Mouse (Mus musculus) telencephalon, adult 2 months (tissue): ENCODE results near the gene Syne2.

Experiments used
- DNase-seq: peaks from one replicate; pipeline ENCODE4 v3.0.0-alpha.2; 2011; ENCODE audit warnings: low read depth, low spot score

Gene Syne2

GRCm38 (mm10) chr12:75924852-75925251 is 106.9 kb downstream of the Syne2 start:
- DNase-seq = no peak

GRCm38 (mm10) chr12:75927596-75927995 is 109.7 kb downstream of the Syne2 start:
- no peak for DNase-seq

- DNase-seq = no peak
Observed at GRCm38 (mm10) chr12:75933561-75933960, 115.6 kb downstream of the Syne2 start.

GRCm38 (mm10) chr12:75951328-75951727 is 133.4 kb downstream of the Syne2 start:
- no peak for DNase-seq

- no peak for DNase-seq
Observed at GRCm38 (mm10) chr12:75952011-75952410, 134.1 kb downstream of the Syne2 start.

GRCm38 (mm10) chr12:75966441-75967195 is 148.7 kb downstream of the Syne2 start:
- no peak for DNase-seq

GRCm38 (mm10) chr12:75979079-75979478 is 161.1 kb downstream of the Syne2 start:
- no peak for DNase-seq

- no peak for DNase-seq
Observed at GRCm38 (mm10) chr12:75983336-75983735, 165.4 kb downstream of the Syne2 start.

- DNase-seq = peak; percentile 4
Observed at GRCm38 (mm10) chr12:75992226-75992858, 174.4 kb downstream of the Syne2 start.

- no peak for DNase-seq
Observed at GRCm38 (mm10) chr12:75992946-75993345, 175.0 kb downstream of the Syne2 start.

- DNase-seq = no peak
Observed at GRCm38 (mm10) chr12:75995086-75995485, 177.2 kb downstream of the Syne2 start.

- DNase-seq = no peak
Observed at GRCm38 (mm10) chr12:75997547-75997946, 179.6 kb downstream of the Syne2 start.

- DNase-seq = no peak
Observed at GRCm38 (mm10) chr12:75998416-75998815, 180.5 kb downstream of the Syne2 start.

GRCm38 (mm10) chr12:76004697-76005249 is 186.8 kb downstream of the Syne2 start:
- no peak for DNase-seq

GRCm38 (mm10) chr12:76008991-76009390 is 191.1 kb downstream of the Syne2 start:
- no peak for DNase-seq

- DNase-seq = no peak
Observed at GRCm38 (mm10) chr12:76012789-76013188, 194.9 kb downstream of the Syne2 start.

GRCm38 (mm10) chr12:76013480-76013879 is 195.5 kb downstream of the Syne2 start:
- DNase-seq = no peak

GRCm38 (mm10) chr12:76015026-76015425 is 197.1 kb downstream of the Syne2 start:
- no peak for DNase-seq

- no peak for DNase-seq
Observed at GRCm38 (mm10) chr12:76015489-76015888, 197.6 kb downstream of the Syne2 start.

- DNase-seq = peak; percentile 50
Observed at GRCm38 (mm10) chr12:76016123-76017101, 198.5 kb downstream of the Syne2 start.

- DNase-seq = no peak
Observed at GRCm38 (mm10) chr12:76018640-76019039, 200.7 kb downstream of the Syne2 start.

- DNase-seq = no peak
Observed at GRCm38 (mm10) chr12:76042301-76042700, 224.4 kb downstream of the Syne2 start.
